Mouse (Mus musculus) forebrain, embryonic 11.5 days (tissue): ENCODE results near the gene Apool. TPM values are rescaled to one million over a fixed set of nuclear protein-coding genes. Genes with fewer than 3 reads are reported as not detected.

ENCODE experiments used
- ATAC-seq: fragments of 200-750 bp; cut with Nextera tagmentation; replicated peaks from 2 replicates; pipeline ENCODE4 v1.8.0; 2017; ENCODE audit warnings: moderate TSS enrichment; ENCODE audit not compliant: low FRiP score
- DNase-seq: peaks from one replicate; pipeline ENCODE4 v3.0.0-alpha.2; 2017; ENCODE audit warnings: low spot score
- H3K27ac ChIP-seq: fragments of 300-500 bp; sonication (generic); 2 replicates; pipeline ENCODE4 v1.5.1; 2014; ENCODE audit warnings: low read depth, low read length
- H3K27me3 ChIP-seq: fragments of 300-500 bp; sonication (generic); 2 replicates; pipeline ENCODE4 v1.6.1; 2014; ENCODE audit warnings: mild to moderate bottlenecking, low read length, mixed read lengths; ENCODE audit not compliant: control insufficient read depth, insufficient read depth
- H3K36me3 ChIP-seq: fragments of 300-500 bp; sonication (generic); 2 replicates; pipeline ENCODE4 v1.6.1; 2014; ENCODE audit warnings: mild to moderate bottlenecking, low read length, moderate library complexity, mixed read lengths; ENCODE audit not compliant: control insufficient read depth, insufficient read depth
- H3K4me1 ChIP-seq: fragments of 300-500 bp; sonication (generic); replicated peaks from 2 replicates; pipeline ENCODE4 v1.6.1; 2014; ENCODE audit warnings: low read length, mixed read lengths; ENCODE audit not compliant: control insufficient read depth, insufficient read depth
- H3K4me2 ChIP-seq: fragments of 300-500 bp; sonication (generic); 2 replicates; pipeline ENCODE4 v1.6.1; 2014; ENCODE audit warnings: low read depth, mild to moderate bottlenecking, low read length, moderate library complexity, mixed read lengths; ENCODE audit not compliant: severe bottlenecking
- H3K4me3 ChIP-seq: fragments of 300-500 bp; sonication (generic); 2 replicates; pipeline ENCODE4 v1.5.1; 2014; ENCODE audit warnings: low read depth, low read length
- H3K9ac ChIP-seq: fragments of 300-500 bp; sonication (generic); 2 replicates; pipeline ENCODE4 v1.6.1; 2014; ENCODE audit warnings: low read length
- H3K9me3 ChIP-seq: fragments of 300-500 bp; sonication (generic); 2 replicates; pipeline ENCODE4 v1.6.1; 2016; ENCODE audit warnings: low read length, mixed read lengths; ENCODE audit not compliant: control insufficient read depth
- whole genome bisulfite sequencing: fragments of 180-500 bp; shearing (Covaris S2); extraction: QIAGEN DNeasy Blood & Tissue Kit; methylation state at CpG from one replicate; pipeline ENCODE4 v1.1.7; 2014; 5-methylcytosine and 5-hydroxymethylcytosine counted together
- polyA plus RNA-seq: library from polyadenylated mRNA; unstranded; fragments of >200 nt; fragmentation: Nextera tagmentation; extraction: Ambion mirVana; gene quantifications from 2 replicates; pipeline ENCODE4 v1.2.1, GENCODE M21; 2014

The Apool gene
- 61.7 and 62.6 TPM in 2 replicates for polyA plus RNA-seq

- H3K4me1 ChIP-seq: no peaks in the 10 kb centered on the region
- H3K9me3 ChIP-seq: no peaks in the 10 kb centered on the region
- peak; percentile 84 for DNase-seq
- peak within 1 kb of the TSS; percentile 39 for H3K4me3 ChIP-seq
- no peak within 1 kb of the TSS for H3K27ac ChIP-seq
- H3K4me2 ChIP-seq: peak within 1 kb of the TSS; percentile 38
- peak within 1 kb of the TSS; percentile 56 for H3K9ac ChIP-seq
- peak; percentile 98 for ATAC-seq
- H3K27me3 ChIP-seq: no peaks in the 10 kb centered on the region
- 33% methylated on average over 18 of the region's 18 CpGs for WGBS
- no peaks in the 10 kb centered on the region for H3K36me3 ChIP-seq
Observed at GRCm38 (mm10) chrX:112310804-112311530, at the start of gene Apool. Gene Apool (plus strand): TSS chrX:112311334.

GRCm38 (mm10) chrX:112273550-112273949, 37.6 kb upstream of the Apool start:
- no peak for ATAC-seq
- H3K27ac ChIP-seq: no peak overlapping the region
- 82% methylated on average over 1 of the region's 1 CpGs for WGBS

GRCm38 (mm10) chrX:112311531-112311887, 375 bp downstream of the Apool start:
- H3K36me3 ChIP-seq: no peaks in the 10 kb centered on the region
- H3K4me3 ChIP-seq: peak overlapping the region; percentile 39
- H3K9ac ChIP-seq: peak overlapping the region; percentile 56
- H3K27me3 ChIP-seq: no peaks in the 10 kb centered on the region
- ATAC-seq (peak; percentile 81), DNase-seq (no peak)
- 13% methylated on average over 12 of the region's 12 CpGs for WGBS
- H3K27ac ChIP-seq: no peak overlapping the region
- H3K9me3 ChIP-seq: no peaks in the 10 kb centered on the region
- peak overlapping the region; percentile 38; the same call in 1 of the 2 replicates for H3K4me2 ChIP-seq
- no peaks in the 10 kb centered on the region for H3K4me1 ChIP-seq

More at GRCm38 (mm10) chrX:112273550-112273949, 37.6 kb upstream of the Apool start:
- Histone ChIP-seq H3K4me1 (no peaks in the 10 kb centered on the region), H3K9me3 (no peaks in the 10 kb centered on the region), H3K27me3 (no peaks in the 10 kb centered on the region), H3K4me3 (no peak overlapping the region), H3K9ac (no peak overlapping the region), H3K36me3 (no peaks in the 10 kb centered on the region), H3K4me2 (no peak overlapping the region)
- no peak for DNase-seq

- Histone ChIP-seq H3K27me3 (no peaks in the 10 kb centered on the region), H3K9me3 (no peaks in the 10 kb centered on the region), H3K36me3 (no peaks in the 10 kb centered on the region), H3K4me2 (peak overlapping the region; percentile 38), H3K4me3 (peak overlapping the region; percentile 39), H3K9ac (no peak overlapping the region; the same call in 1 of the 2 replicates), H3K27ac (no peak overlapping the region), H3K4me1 (no peaks in the 10 kb centered on the region)
- ATAC-seq (no peak), DNase-seq (no peak)
- WGBS: 65% methylated on average over 1 of the region's 1 CpGs
Observed at GRCm38 (mm10) chrX:112312094-112312493, 960 bp downstream of the Apool start.

- DNase-seq: no peak
- Histone ChIP-seq H3K9ac (no peak overlapping the region), H3K27me3 (no peaks in the 10 kb centered on the region), H3K4me2 (no peak overlapping the region), H3K4me1 (no peaks in the 10 kb centered on the region), H3K36me3 (no peaks in the 10 kb centered on the region), H3K4me3 (no peak overlapping the region), H3K27ac (no peak overlapping the region), H3K9me3 (no peaks in the 10 kb centered on the region)
- no peak for ATAC-seq
Observed at GRCm38 (mm10) chrX:112320273-112320672, 9.1 kb downstream of the Apool start.

- Histone ChIP-seq H3K4me2 (no peak overlapping the region), H3K27ac (no peak overlapping the region), H3K4me3 (no peak overlapping the region), H3K9me3 (no peaks in the 10 kb centered on the region), H3K27me3 (no peaks in the 10 kb centered on the region), H3K9ac (no peak overlapping the region), H3K36me3 (no peaks in the 10 kb centered on the region), H3K4me1 (no peaks in the 10 kb centered on the region)
- DNase-seq (no peak), ATAC-seq (no peak)
- WGBS: 69% methylated on average over 3 of the region's 3 CpGs
Observed at GRCm38 (mm10) chrX:112339486-112339885, 28.4 kb downstream of the Apool start.

GRCm38 (mm10) chrX:112347467-112348394, 36.6 kb downstream of the Apool start:
- Histone ChIP-seq H3K4me3 (no peak overlapping the region), H3K4me2 (no peak overlapping the region), H3K4me1 (no peaks in the 10 kb centered on the region), H3K9ac (no peak overlapping the region), H3K27me3 (no peaks in the 10 kb centered on the region), H3K9me3 (no peaks in the 10 kb centered on the region), H3K27ac (no peak overlapping the region), H3K36me3 (no peaks in the 10 kb centered on the region)
- ATAC-seq: no peak
- 47% methylated on average over 4 of the region's 4 CpGs for WGBS
- DNase-seq: no peak

GRCm38 (mm10) chrX:112348395-112348791, 37.3 kb downstream of the Apool start:
- Histone ChIP-seq H3K4me2 (no peak overlapping the region), H3K4me1 (no peaks in the 10 kb centered on the region), H3K9ac (no peak overlapping the region), H3K4me3 (no peak overlapping the region), H3K27me3 (no peaks in the 10 kb centered on the region), H3K9me3 (no peaks in the 10 kb centered on the region), H3K27ac (no peak overlapping the region), H3K36me3 (no peaks in the 10 kb centered on the region)
- DNase-seq (no peak), ATAC-seq (no peak)
- 40% methylated on average over 3 of the region's 3 CpGs for WGBS
